Mouse (Mus musculus) inflammation-experienced regulatory T-cells, adult 16 weeks (primary cell): ENCODE results near the gene Mapkapk2. TPM values are rescaled to one million over a fixed set of nuclear protein-coding genes. Genes with fewer than 3 reads are reported as not detected.

ENCODE experiments used
- polyA plus RNA-seq: library from polyadenylated mRNA; unstranded; fragments of 100-300 nt; shearing (Covaris generic); gene quantifications from one replicate; pipeline ENCODE4 v1.2.1, GENCODE M21; 2017

Mapkapk2 gene
- polyA plus RNA-seq, result 8.4 TPM

GRCm38 (mm10) chr1:131097700-131098094 lies at the start of gene Mapkapk2:
TSS of gene Mapkapk2 (minus strand) at chr1:131097826.

GRCm38 (mm10) chr1:131138191-131139016 lies 40.8 kb upstream of the Mapkapk2 start, which contains the start of gene Dyrk3:
TSS of gene Dyrk3 (minus strand) at chr1:131138340.

GRCm38 (mm10) chr1:131019492-131020098 lies 78.0 kb downstream of the Mapkapk2 start, which contains the start of gene Il10:
TSS of gene Il10 (plus strand) at chr1:131019845.

Other genes starting within 250 kb of the Mapkapk2 start
- 6.0 TPM for gene Fcmr, start 232.2 kb downstream of the Mapkapk2 start, polyA plus RNA-seq
- gene Il24, start 210.4 kb downstream of the Mapkapk2 start, polyA plus RNA-seq, result not detected
- not detected for gene Il20, start 186.4 kb downstream of the Mapkapk2 start, polyA plus RNA-seq
- not detected for gene Il19, start 157.7 kb downstream of the Mapkapk2 start, polyA plus RNA-seq
- gene Il10, start 78.0 kb downstream of the Mapkapk2 start, polyA plus RNA-seq, result 7.4 TPM
- 0.17 TPM for gene Dyrk3, start 40.5 kb upstream of the Mapkapk2 start, polyA plus RNA-seq
- 70.8 TPM for gene Eif2d, start 55.4 kb upstream of the Mapkapk2 start, polyA plus RNA-seq
- 540 TPM for gene Rassf5, start 147.4 kb upstream of the Mapkapk2 start, polyA plus RNA-seq
- 212 TPM for gene Ikbke, start 181.8 kb upstream of the Mapkapk2 start, polyA plus RNA-seq